Mouse (Mus musculus) bone marrow macrophage, adult 2 months (primary cell): Measurements from ENCODE around the gene Atg101.

ENCODE experiments used
- CTCF ChIP-seq: IDR thresholded peaks from 2 replicates; pipeline ENCODE4 v1.5.1; 2012; ENCODE audit warnings: low read depth, mild to moderate bottlenecking, low read length, moderate library complexity
- POLR2A ChIP-seq: IDR thresholded peaks from 2 replicates; pipeline ENCODE4 v1.6.1; 2012; ENCODE audit warnings: mild to moderate bottlenecking, low read depth, low read length, borderline replicate concordance

DNA sequence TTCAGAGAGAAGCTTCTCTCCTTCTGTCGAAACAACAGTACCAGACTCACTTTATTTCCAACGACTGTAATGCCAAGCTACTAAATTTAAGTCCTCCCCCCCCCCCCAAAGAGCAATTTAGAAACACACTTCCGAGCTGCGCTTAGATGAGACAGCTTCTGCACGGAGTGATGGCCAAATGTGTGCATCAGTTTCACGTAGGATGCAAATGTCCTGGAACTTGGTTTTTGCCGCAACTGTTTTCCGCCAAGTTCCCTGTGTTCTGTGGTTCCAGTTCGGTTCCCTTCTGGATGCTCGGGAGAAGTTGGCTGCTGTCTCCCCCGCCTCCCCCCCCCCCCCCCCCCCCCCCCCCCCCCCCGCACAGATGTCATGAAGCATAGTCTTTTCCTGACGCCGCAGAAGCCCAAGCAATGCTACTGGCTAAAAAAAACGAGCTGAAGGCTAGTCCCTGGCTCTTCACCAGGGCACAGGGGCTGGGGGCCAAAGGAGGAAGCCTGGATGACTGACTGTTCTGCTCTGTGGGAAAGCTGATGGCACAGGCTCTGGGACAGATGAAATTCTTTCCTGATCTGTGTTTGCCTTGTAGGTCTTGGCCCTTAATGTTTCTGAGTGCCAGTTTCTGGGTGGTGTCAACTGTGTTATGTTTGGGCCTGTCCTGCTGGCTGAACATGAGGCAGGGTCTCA is 27.2 kb downstream of the Atg101 start:
- TF ChIP-seq POLR2A (no peak), CTCF (no peak)
